Mouse (Mus musculus) heart, embryonic 14.5 days (tissue): ENCODE data around the gene Lrp11. TPM values are rescaled to one million over a fixed set of nuclear protein-coding genes. Genes with fewer than 3 reads are reported as not detected.
A peak's percentile ranks its signal among the peaks of the same experiment; 100 is the strongest.

Experiments
- ATAC-seq: fragments of 200-750 bp; cut with Nextera tagmentation; 2 replicates; pipeline ENCODE4 v1.8.0; 2017; ENCODE audit warnings: low read depth, moderate TSS enrichment; ENCODE audit not compliant: insufficient number of reproducible peaks, insufficient read depth, low FRiP score
- H3K27ac ChIP-seq, 2 experiments: fragments of 200-500 bp in 1 of 2; fragments of 300-500 bp in 1 of 2; sonication (generic) in 1 of 2; replicated peaks in 1 of 2; 2 replicates each; pipeline ENCODE4 v1.5.1; 2012 to 2014; ENCODE audit warnings: low read depth in 2 of 2, low read length in 2 of 2, control low read depth in 1 of 2, mild to moderate bottlenecking in 1 of 2, mixed read lengths in 1 of 2; ENCODE audit not compliant: control insufficient read depth in 1 of 2, insufficient read depth in 1 of 2
- H3K27me3 ChIP-seq: fragments of 300-500 bp; sonication (generic); 2 replicates; pipeline ENCODE4 v1.6.1; 2014; ENCODE audit warnings: mild to moderate bottlenecking, low read length, control low read depth; ENCODE audit not compliant: control insufficient read depth, insufficient read depth
- H3K36me3 ChIP-seq: fragments of 300-500 bp; sonication (generic); 2 replicates; pipeline ENCODE4 v1.6.1; 2014; ENCODE audit warnings: mild to moderate bottlenecking, control low read depth, low read length, mixed read lengths; ENCODE audit not compliant: control insufficient read depth, insufficient read depth
- H3K4me1 ChIP-seq, 2 experiments: fragments of 200-500 bp in 1 of 2; fragments of 300-500 bp in 1 of 2; sonication (generic) in 1 of 2; 2 replicates each; pipeline ENCODE4 v1.6.1; 2012 to 2014; ENCODE audit warnings: low read length in 2 of 2, control low read depth in 1 of 2, mixed read lengths in 1 of 2; ENCODE audit not compliant: control insufficient read depth in 2 of 2, insufficient read depth in 2 of 2
- H3K4me2 ChIP-seq: fragments of 300-500 bp; sonication (generic); 2 replicates; pipeline ENCODE4 v1.6.1; 2014; ENCODE audit warnings: mild to moderate bottlenecking, low read length
- H3K4me3 ChIP-seq, 2 experiments: fragments of 200-500 bp in 1 of 2; fragments of 300-500 bp in 1 of 2; sonication (generic) in 1 of 2; 2 replicates each; pipeline ENCODE4 v1.5.1; 2012 to 2014; ENCODE audit warnings: low read length in 2 of 2, mild to moderate bottlenecking in 2 of 2, control low read depth in 1 of 2, low read depth in 1 of 2, moderate library complexity in 1 of 2; ENCODE audit not compliant: control insufficient read depth in 1 of 2, insufficient read depth in 1 of 2
- H3K9ac ChIP-seq: fragments of 300-500 bp; sonication (generic); 2 replicates; pipeline ENCODE4 v1.6.1; 2014; ENCODE audit warnings: mild to moderate bottlenecking, low read length
- H3K9me3 ChIP-seq: fragments of 300-500 bp; sonication (generic); 2 replicates; pipeline ENCODE4 v1.6.1; 2016; ENCODE audit warnings: low read length, control low read depth; ENCODE audit not compliant: control insufficient read depth
- WGBS: fragments of 180-500 bp; shearing (Covaris S2); extraction: QIAGEN DNeasy Blood & Tissue Kit; methylation state at CpG from one replicate; pipeline ENCODE4 v1.1.7; 2014; 5-methylcytosine and 5-hydroxymethylcytosine counted together
- polyA plus RNA-seq: library from polyadenylated mRNA; unstranded; fragments of >200 nt; fragmentation: Nextera tagmentation; extraction: Ambion mirVana; gene quantifications from 2 replicates; pipeline ENCODE4 v1.2.1, GENCODE M21; 2014

Gene Lrp11
- polyA plus RNA-seq, 1 experiment from 2014 or later = 1.9 TPM

- no peak for ATAC-seq
- H3K4me3 ChIP-seq = no peak overlapping the region
- WGBS = 100% methylated on average over 2 of the region's 2 CpGs
These were observed 61.5 kb downstream of the Lrp11 start for GRCm38 (mm10) chr10:7651057-7651456.

GRCm38 (mm10) chr10:7662471-7663141, 73.0 kb downstream of the Lrp11 start:
- Histone ChIP-seq H3K27ac (peak overlapping the region; percentile 82 to 90), H3K9me3 (no peaks in the 10 kb centered on the region), H3K4me2 (peak overlapping the region; percentile 74), H3K9ac (peak overlapping the region; percentile 88), H3K4me1 (peaks cover 0 to 8% of the 10 kb centered on the region in 2 experiments; a peak in 1 of 4 replicates), H3K4me3 (peak overlapping the region; percentile 72 to 96), H3K36me3 (no peaks in the 10 kb centered on the region), H3K27me3 (no peaks in the 10 kb centered on the region)
- peak; percentile 77 for ATAC-seq
- WGBS = under 1% methylated on average over 44 of the region's 44 CpGs

More at GRCm38 (mm10) chr10:7651057-7651456, 61.5 kb downstream of the Lrp11 start:
- Histone ChIP-seq H3K4me2 (no peak overlapping the region), H3K9ac (no peak overlapping the region), H3K4me1 (peaks cover 2 to 5% of the 10 kb centered on the region in 2 experiments; a peak in 3 of 4 replicates), H3K27ac (no peak overlapping the region), H3K27me3 (no peaks in the 10 kb centered on the region), H3K36me3 (peaks cover 26% of the 10 kb centered on the region), H3K9me3 (no peaks in the 10 kb centered on the region)

GRCm38 (mm10) chr10:7663159-7664026, 73.8 kb downstream of the Lrp11 start:
- Histone ChIP-seq H3K9ac (peak overlapping the region; percentile 88), H3K36me3 (no peaks in the 10 kb centered on the region), H3K4me2 (peak overlapping the region; percentile 74), H3K4me3 (peak overlapping the region; percentile 72 to 96), H3K4me1 (peaks cover 0 to 13% of the 10 kb centered on the region in 2 experiments; a peak in 2 of 4 replicates), H3K27me3 (no peaks in the 10 kb centered on the region), H3K27ac (peak overlapping the region; percentile 82 to 90), H3K9me3 (no peaks in the 10 kb centered on the region)
- WGBS = under 1% methylated on average over 64 of the region's 64 CpGs
- peak; percentile 91 for ATAC-seq

- H3K27ac ChIP-seq = peak overlapping the region in 1 of 2 experiments; percentile 90; a peak in 1 of 4 replicates
- H3K4me3 ChIP-seq = peak overlapping the region; percentile 72 to 96; a peak in 3 of 4 replicates
- peak overlapping the region; percentile 88 for H3K9ac ChIP-seq
- H3K36me3 ChIP-seq = no peaks in the 10 kb centered on the region
- ATAC-seq = no peak
- H3K9me3 ChIP-seq = no peaks in the 10 kb centered on the region
- H3K4me2 ChIP-seq = peak overlapping the region; percentile 74
- H3K27me3 ChIP-seq = no peaks in the 10 kb centered on the region
- peaks cover 0 to 13% of the 10 kb centered on the region in 2 experiments; a peak in 2 of 4 replicates for H3K4me1 ChIP-seq
- WGBS = 55% methylated on average over 6 of the region's 6 CpGs
These were observed 74.5 kb downstream of the Lrp11 start for GRCm38 (mm10) chr10:7664027-7664526.

GRCm38 (mm10) chr10:7664889-7665288, 75.3 kb downstream of the Lrp11 start:
- WGBS = 84% methylated on average over 1 of the region's 1 CpGs
- no peak overlapping the region for H3K4me2 ChIP-seq
- no peak overlapping the region for H3K4me3 ChIP-seq
- no peaks in the 10 kb centered on the region for H3K9me3 ChIP-seq
- ATAC-seq = no peak
- H3K4me1 ChIP-seq = peaks cover 0 to 13% of the 10 kb centered on the region in 2 experiments; a peak in 2 of 4 replicates
- H3K27me3 ChIP-seq = no peaks in the 10 kb centered on the region
- H3K27ac ChIP-seq = no peak overlapping the region
- no peak overlapping the region for H3K9ac ChIP-seq
- peaks cover 7% of the 10 kb centered on the region for H3K36me3 ChIP-seq

GRCm38 (mm10) chr10:7667342-7667802, 77.8 kb downstream of the Lrp11 start, which contains the start of gene Nup43:
Gene Nup43 (plus strand): TSS chr10:7667503.
- Histone ChIP-seq H3K4me2 (peak within 1 kb of the TSS; percentile 79), H3K4me3 (peak within 1 kb of the TSS; percentile 91 to 92), H3K9ac (peak within 1 kb of the TSS; percentile 81), H3K9me3 (no peaks in the 10 kb centered on the region), H3K27ac (peak within 1 kb of the TSS; percentile 55 to 57; a peak in 3 of 4 replicates), H3K36me3 (peaks cover 28% of the 10 kb centered on the region), H3K4me1 (peaks cover 0 to 13% of the 10 kb centered on the region in 2 experiments; a peak in 2 of 4 replicates), H3K27me3 (no peaks in the 10 kb centered on the region)
- WGBS = under 1% methylated on average over 24 of the region's 24 CpGs
- peak; percentile 73 for ATAC-seq

- H3K4me3 ChIP-seq = no peak overlapping the region
- H3K4me1 ChIP-seq = no peaks in the 10 kb centered on the region
- no peaks in the 10 kb centered on the region for H3K27me3 ChIP-seq
- H3K9ac ChIP-seq = no peak overlapping the region
- H3K9me3 ChIP-seq = no peaks in the 10 kb centered on the region
- H3K4me2 ChIP-seq = no peak overlapping the region
- ATAC-seq = no peak
- 57% methylated on average over 1 of the region's 1 CpGs for WGBS
- no peak overlapping the region for H3K27ac ChIP-seq
- H3K36me3 ChIP-seq = peaks cover 76% of the 10 kb centered on the region
These were observed 84.1 kb downstream of the Lrp11 start for GRCm38 (mm10) chr10:7673673-7674072.
